Mouse (Mus musculus): Measurements from ENCODE around the gene Psmg3. TPM values are rescaled to one million over a fixed set of nuclear protein-coding genes. Genes with fewer than 3 reads are reported as not detected.
A peak's percentile ranks its signal among the peaks of the same experiment; 100 is the strongest.

The Psmg3 gene
- 10 to 100 TPM; 46.1 to 52.5 TPM for polyA plus RNA-seq (2017; shearing (Covaris generic))

DNA sequence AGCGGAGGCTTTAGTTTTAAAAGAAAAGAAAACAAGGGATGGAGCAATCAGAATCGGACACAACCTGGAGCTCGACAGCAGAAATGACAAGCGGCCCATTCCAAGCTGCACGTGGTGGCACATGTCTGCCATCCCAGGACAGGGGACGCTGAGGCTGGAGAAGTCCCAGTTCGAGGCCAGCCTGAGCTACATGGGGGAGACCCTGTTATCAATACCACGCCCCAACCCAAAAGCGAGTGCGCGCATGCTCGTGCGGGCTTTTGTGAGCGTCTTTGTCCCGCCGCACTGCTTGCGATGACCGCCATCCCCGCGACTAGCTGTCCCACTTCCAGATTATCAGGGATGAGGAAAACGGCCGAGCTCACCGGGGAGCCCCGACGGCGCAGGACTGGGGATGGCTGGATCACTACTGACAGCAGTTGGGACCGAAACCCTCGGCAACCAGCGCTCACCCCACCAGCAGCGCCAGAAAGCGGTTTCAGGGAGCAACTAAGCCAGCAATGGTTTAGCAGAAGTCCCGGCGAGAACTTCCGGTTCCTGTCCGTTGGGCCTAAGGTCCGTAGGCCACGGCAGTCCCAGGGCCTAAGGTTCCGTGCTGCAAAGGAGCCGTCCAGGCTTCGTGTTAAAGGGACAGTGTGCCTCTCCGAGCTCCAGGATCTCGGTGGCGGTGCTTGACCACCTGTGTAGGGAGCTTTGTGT lies at the start of gene Psmg3, which contains the start of gene Gm26938:
Psmg3 (minus strand) TSS at position 529 of the 699 bp plus-strand sequence.
Gm26938 (minus strand) TSS at position 51 of the 699 bp plus-strand sequence.
- ATAC-seq = peak; percentile 73

- ATAC-seq = no peak
Measured at GRCm38 (mm10) chr5:139871526-139871925, 44.8 kb upstream of the Psmg3 start.

GRCm38 (mm10) chr5:139870886-139871285 lies 44.2 kb upstream of the Psmg3 start:
- ATAC-seq = no peak

DNA sequence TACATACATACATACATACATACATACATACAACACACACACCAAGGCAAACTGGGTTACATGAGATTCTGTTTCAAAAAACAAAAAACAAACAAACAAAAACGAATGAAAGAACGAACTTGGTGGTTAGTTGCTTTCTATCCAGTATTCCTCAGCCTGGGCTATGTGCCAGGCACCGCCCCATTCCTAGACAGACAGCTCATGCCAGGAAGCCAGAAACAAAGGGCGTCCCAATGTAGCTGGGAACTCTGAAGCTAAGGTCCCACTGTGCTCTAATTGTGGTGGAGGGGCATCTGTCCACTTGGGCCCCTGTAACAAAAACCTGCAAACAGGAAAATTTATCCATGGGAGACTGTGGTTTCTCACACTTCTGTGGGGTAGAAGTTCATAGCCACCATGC lies 36.1 kb upstream of the Psmg3 start:
- ATAC-seq = no peak

GRCm38 (mm10) chr5:139860328-139861104 lies 33.8 kb upstream of the Psmg3 start:
- no peak for ATAC-seq

- ATAC-seq = no peak
Measured at GRCm38 (mm10) chr5:139849626-139850320, 23.1 kb upstream of the Psmg3 start.

DNA sequence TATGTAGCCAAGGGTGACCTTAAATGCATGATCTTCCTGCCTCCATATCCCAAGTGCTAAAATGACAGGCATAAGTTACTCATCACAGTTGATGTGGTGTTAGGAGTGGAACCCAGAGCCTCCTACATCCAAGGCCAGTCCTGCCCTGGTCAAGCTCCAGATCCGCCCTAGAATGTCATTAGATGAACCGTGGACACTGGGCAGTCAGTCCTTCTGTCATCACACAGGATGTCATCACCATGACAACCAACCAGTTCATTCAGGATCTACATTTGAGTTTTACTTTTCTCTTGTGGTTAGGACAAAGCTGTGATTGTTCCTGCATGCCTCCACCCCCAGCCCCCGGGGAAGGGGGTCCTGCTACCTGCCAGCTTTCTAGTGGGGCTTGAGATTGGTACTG lies 12.5 kb upstream of the Psmg3 start:
- no peak for ATAC-seq

DNA sequence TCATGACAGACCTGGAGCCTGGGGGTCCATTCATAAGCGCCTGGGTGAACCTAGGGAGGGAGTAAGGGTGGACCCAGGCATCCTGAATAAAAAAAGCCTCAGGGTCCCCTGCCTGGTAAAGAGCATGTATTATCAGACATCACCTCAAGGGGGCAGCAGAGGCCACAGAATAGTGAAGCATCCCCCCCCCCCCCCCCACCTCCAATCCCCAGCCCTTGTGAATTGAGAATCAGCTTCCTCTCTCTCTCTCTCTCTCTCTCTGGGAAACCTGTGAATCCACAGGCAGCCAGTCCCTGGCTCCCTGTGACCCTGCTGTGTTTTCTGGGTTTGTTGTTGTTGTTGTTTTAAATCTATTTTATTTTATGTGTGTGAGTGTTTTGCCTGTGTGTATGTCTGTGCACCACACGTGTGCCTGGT lies 11.8 kb upstream of the Psmg3 start:
- no peak for ATAC-seq

GRCm38 (mm10) chr5:139835706-139836105 lies 9.0 kb upstream of the Psmg3 start:
- ATAC-seq = no peak

DNA sequence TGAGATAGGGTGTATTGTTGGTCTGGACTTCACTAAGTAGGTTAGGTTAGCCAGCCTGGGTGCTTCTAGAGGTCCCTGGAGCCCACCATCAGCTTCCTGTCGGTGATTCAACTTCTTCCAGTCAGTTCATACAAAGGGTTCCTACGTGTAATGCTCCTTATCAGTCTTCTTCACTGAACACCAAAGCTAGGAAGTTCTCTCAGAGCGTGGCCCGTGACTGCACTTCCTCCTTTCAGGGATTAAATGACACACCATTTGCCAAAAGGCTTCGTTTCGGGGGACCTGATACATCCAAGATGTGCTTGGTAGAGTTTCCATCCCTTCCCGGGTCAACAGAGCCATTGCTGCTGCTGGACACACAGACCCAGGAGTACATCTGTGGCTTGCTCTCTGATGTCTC lies 5.4 kb upstream of the Psmg3 start:
- no peak for ATAC-seq

- ATAC-seq = peak; percentile 77
Measured at GRCm38 (mm10) chr5:139830734-139831133, 4.0 kb upstream of the Psmg3 start.

DNA sequence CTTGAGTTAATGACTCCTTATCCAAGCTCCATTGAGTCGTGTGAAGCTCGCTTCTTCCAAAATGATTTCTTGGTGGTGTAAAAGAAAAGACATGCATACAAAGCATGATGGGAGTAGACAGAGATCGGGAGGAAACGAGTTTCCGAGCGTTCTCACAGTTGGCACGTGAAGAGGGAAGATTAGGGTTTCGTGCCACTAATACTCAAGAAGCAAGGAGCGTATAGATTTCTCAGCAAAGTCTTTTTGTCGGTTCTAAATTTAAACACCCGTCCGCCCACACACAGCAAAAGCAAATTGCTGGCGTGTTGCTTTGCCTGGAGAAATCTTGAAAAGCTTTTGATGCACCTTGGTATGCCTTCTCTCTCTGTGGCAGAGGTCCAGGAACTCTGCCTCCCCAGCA lies 2.7 kb upstream of the Psmg3 start:
- no peak for ATAC-seq

DNA sequence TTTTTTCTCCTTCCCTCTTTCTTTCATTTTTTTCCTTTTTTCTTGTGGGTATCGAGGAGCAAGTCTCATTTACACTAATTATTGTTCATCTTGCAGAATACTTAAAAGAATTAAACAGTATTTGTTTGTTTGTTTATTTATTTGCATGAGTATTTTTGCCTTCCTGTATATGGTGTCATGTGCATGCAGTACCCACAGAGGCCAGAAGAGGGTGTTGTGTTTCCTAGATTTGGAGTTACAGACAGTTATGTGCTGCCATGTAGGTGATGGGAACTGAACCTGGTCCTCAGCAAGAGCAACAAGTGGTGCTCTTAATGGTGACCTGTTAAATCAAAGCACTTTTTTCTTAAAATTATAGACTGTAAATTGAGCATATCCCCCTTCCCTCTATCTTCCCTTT lies 908 bp upstream of the Psmg3 start:
- no peak for ATAC-seq

DNA sequence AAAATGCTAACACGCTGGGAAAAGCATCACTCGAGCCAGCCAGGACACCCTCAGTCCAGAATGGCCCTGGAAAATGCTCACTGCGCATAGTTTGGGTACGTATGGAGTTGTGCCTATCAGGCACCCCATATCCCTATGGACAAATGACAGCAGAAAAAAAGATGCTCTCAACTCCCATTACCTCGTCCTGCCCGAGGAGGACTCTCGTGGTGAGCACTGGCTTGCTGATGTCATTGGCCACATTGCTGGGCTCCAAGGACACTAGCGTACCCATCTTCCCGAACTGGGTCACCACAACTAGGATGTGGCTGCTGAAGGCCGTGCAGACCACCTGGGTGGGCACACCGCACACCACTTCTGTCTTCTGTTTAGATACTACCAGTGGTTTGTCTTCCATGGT lies 738 bp downstream of the Psmg3 start:
- ATAC-seq = no peak

DNA sequence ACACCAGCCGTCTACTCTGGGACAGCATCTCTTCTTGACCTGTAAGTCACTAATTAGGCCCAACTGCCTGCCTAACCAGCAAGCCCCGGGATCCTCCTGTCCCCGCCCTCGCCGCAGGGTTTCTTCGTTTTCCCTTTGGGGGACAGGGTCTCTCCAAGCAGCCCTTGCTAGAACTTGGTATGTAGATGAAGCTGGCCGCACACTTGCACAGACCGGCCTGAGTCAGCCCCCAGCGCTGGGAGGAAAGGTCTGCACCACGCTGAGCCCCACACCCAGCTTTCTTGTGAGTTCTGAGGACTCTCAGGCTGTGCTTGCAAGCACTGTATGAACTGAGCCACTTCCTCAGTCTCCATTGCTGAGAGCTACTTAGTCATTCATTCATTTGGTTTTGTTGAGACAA lies 2.2 kb downstream of the Psmg3 start:
- no peak for ATAC-seq

- no peak for ATAC-seq
Measured at GRCm38 (mm10) chr5:139821466-139822459, 4.9 kb downstream of the Psmg3 start.

- ATAC-seq = no peak
Measured at GRCm38 (mm10) chr5:139819538-139820181, 7.0 kb downstream of the Psmg3 start, which contains the start of gene Tmem184a. Tmem184a (minus strand) TSS chr5:139819917.

DNA sequence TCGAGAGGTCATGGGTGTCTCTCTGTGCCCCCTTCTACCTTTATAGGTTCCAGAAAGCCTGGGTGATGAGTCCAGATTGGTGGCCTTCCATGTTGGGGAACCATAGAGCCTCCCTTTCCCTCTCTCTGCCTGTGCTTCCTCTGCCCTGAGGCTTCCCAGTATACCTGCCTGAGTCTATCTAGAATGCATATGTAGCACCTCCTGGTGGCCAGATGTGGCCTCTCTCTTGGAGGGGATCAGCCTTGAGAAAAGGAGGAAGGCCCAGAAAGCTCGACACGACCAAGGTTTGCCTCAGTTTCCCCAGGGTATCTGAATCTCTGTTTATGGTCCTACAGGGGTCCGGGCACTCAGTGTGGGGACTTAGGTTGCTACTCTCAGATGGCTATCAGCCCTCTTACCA lies 7.9 kb downstream of the Psmg3 start:
- ATAC-seq = no peak

- no peak for ATAC-seq
Measured at GRCm38 (mm10) chr5:139818056-139818455, 8.6 kb downstream of the Psmg3 start.

DNA sequence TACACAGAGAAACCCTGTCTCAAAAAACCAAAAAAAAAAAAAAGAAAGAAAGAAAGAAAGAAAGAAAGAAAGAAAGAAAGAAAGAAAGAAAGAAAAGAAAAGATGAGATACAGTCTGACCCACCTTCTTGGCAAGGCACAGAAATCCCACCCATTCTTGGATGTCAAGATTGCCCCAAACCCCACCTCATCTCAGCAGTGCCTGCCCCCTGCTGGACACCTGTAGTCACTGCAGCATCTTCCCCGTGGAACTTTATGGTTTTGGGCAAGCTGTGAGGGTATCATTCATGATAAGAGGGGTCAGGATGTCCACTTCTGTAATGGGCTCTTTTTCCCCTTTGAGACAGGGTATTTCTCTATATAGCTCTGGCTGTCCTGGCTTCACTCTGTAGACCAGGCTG lies 9.4 kb downstream of the Psmg3 start:
- no peak for ATAC-seq

DNA sequence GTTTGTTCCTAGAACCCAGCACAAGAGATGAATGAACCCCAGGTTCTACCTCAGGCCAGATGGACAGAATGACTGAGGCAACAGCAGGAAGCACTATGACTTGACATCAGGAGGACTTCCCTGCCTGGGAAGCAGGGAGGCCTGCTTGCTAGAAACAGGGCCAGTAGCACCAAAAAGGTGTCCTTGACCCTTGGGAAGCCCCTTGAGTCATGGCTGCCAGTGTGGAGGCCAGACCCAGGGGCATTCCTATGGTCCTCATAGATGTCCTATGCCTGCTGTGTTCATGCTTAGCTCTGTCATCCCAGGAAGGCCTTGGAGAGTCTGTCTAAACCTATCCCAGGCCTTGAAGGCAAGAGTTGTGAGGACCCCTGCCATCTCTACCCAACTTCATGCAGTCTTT lies 10.2 kb downstream of the Psmg3 start:
- ATAC-seq = no peak

DNA sequence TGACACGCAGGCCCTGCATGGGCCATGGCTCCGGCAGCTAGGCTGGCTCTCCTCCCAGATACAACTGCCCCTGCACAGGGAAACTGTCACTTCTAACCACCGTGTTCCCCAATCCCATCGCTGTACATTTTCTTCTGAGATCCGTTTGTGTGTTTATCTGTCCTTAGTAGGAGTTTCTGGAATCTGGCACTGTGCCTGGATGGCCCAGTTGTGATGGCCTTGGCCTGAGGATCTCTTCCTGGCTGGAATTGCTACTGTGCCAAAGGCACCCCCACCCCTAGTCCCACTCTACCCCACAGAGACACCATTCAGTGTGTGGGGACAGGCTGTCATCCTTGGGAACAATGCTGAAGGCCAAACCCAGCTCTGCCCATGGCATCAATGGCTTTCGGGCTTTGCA lies 10.7 kb downstream of the Psmg3 start:
- no peak for ATAC-seq
